Mouse (Mus musculus) intestine, embryonic 15.5 days (tissue): ENCODE measurements around the gene Olfr417. TPM values are rescaled to one million over a fixed set of nuclear protein-coding genes. Genes with fewer than 3 reads are reported as not detected.
"Not testable (repeated sequence)": the region's sequence is repeated elsewhere in the genome, so short reads cannot be mapped to it uniquely, and the experiment has no call there.

Source experiments
- ATAC-seq: fragments of 200-750 bp; cut with Nextera tagmentation; 2 replicates; pipeline ENCODE4 v1.8.0; 2017; ENCODE audit warnings: moderate TSS enrichment, moderate library complexity
- H3K27ac ChIP-seq: fragments of 300-500 bp; sonication (generic); 2 replicates; pipeline ENCODE4 v1.5.1; 2015; ENCODE audit warnings: mild to moderate bottlenecking, inconsistent platforms
- H3K27me3 ChIP-seq: fragments of 300-500 bp; sonication (generic); replicated peaks from 2 replicates; pipeline ENCODE4 v1.6.1; 2015; ENCODE audit warnings: inconsistent platforms
- H3K36me3 ChIP-seq: fragments of 300-500 bp; sonication (generic); 2 replicates; pipeline ENCODE4 v1.6.1; 2015; ENCODE audit warnings: inconsistent platforms
- H3K4me1 ChIP-seq: fragments of 300-500 bp; sonication (generic); replicated peaks from 2 replicates; pipeline ENCODE4 v1.6.1; 2015; ENCODE audit warnings: inconsistent platforms
- H3K4me2 ChIP-seq: fragments of 300-500 bp; sonication (generic); replicated peaks from 2 replicates; pipeline ENCODE4 v1.6.1; 2015; ENCODE audit warnings: mild to moderate bottlenecking, inconsistent platforms
- H3K4me3 ChIP-seq: fragments of 300-500 bp; sonication (generic); replicated peaks from 2 replicates; pipeline ENCODE4 v1.5.1; 2015; ENCODE audit warnings: inconsistent platforms
- H3K9ac ChIP-seq: fragments of 300-500 bp; sonication (generic); 2 replicates; pipeline ENCODE4 v1.6.1; 2015; ENCODE audit warnings: inconsistent platforms
- H3K9me3 ChIP-seq: fragments of 300-500 bp; sonication (generic); 2 replicates; pipeline ENCODE4 v1.6.1; 2016; ENCODE audit warnings: inconsistent platforms
- WGBS: fragments of 180-500 bp; shearing (Covaris S2); methylation state at CpG from one replicate; pipeline ENCODE4 v1.1.7; 2015; 5-methylcytosine and 5-hydroxymethylcytosine counted together
- polyA plus RNA-seq: library from polyadenylated mRNA; unstranded; fragments of >200 nt; fragmentation: Nextera tagmentation; extraction: Ambion mirVana; gene quantifications from 2 replicates; pipeline ENCODE4 v1.2.1, GENCODE M21; 2015

Olfr417 gene
- polyA plus RNA-seq: not detected in 2 replicates

- H3K4me1 ChIP-seq: no peaks in the 10 kb centered on the region
- ATAC-seq: no peak
- WGBS: 77% methylated on average over 2 of the region's 2 CpGs
- no peak within 1 kb of the TSS for H3K4me2 ChIP-seq
- no peak within 1 kb of the TSS for H3K4me3 ChIP-seq
- H3K27ac ChIP-seq: no peak within 1 kb of the TSS
- H3K9me3 ChIP-seq: no peaks in the 10 kb centered on the region
- H3K36me3 ChIP-seq: no peaks in the 10 kb centered on the region
- H3K27me3 ChIP-seq: no peaks in the 10 kb centered on the region
- H3K9ac ChIP-seq: no peak within 1 kb of the TSS
Observed at GRCm38 (mm10) chr1:174364882-174365451, at the start of gene Olfr417. TSS of gene Olfr417 (plus strand) at chr1:174365122.

GRCm38 (mm10) chr1:174317308-174317707, 47.6 kb upstream of the Olfr417 start:
- H3K4me3 ChIP-seq: no peak overlapping the region
- H3K27ac ChIP-seq: no peak overlapping the region
- no peaks in the 10 kb centered on the region for H3K27me3 ChIP-seq
- H3K4me2 ChIP-seq: no peak overlapping the region
- WGBS: 75% methylated on average over 2 of the region's 2 CpGs
- H3K4me1 ChIP-seq: no peaks in the 10 kb centered on the region
- H3K9ac ChIP-seq: no peak overlapping the region
- no peak for ATAC-seq
- no peaks in the 10 kb centered on the region for H3K36me3 ChIP-seq
- H3K9me3 ChIP-seq: no peaks in the 10 kb centered on the region

- H3K4me2 ChIP-seq: no peak within 1 kb of the TSS
- no peaks in the 10 kb centered on the region for H3K27me3 ChIP-seq
- H3K9ac ChIP-seq: no peak within 1 kb of the TSS
- H3K9me3 ChIP-seq: no peaks in the 10 kb centered on the region
- no peak within 1 kb of the TSS for H3K4me3 ChIP-seq
- H3K27ac ChIP-seq: no peak within 1 kb of the TSS
- H3K36me3 ChIP-seq: no peaks in the 10 kb centered on the region
- no peak for ATAC-seq
- H3K4me1 ChIP-seq: no peaks in the 10 kb centered on the region
Observed at GRCm38 (mm10) chr1:174330218-174330617, 34.7 kb upstream of the Olfr417 start, which contains the start of gene Mptx1. TSS of gene Mptx1 (plus strand) at chr1:174330518.

GRCm38 (mm10) chr1:174353636-174354035, 11.3 kb upstream of the Olfr417 start:
- H3K27me3 ChIP-seq, ATAC-seq, H3K4me3 ChIP-seq, H3K9me3 ChIP-seq, H3K4me1 ChIP-seq, H3K4me2 ChIP-seq, H3K36me3 ChIP-seq, H3K27ac ChIP-seq, H3K9ac ChIP-seq: not testable (repeated sequence)
- WGBS: 86% methylated on average over 1 of the region's 1 CpGs

GRCm38 (mm10) chr1:174354640-174355039, 10.3 kb upstream of the Olfr417 start:
- ATAC-seq: no peak
- no peaks in the 10 kb centered on the region for H3K4me1 ChIP-seq
- no peaks in the 10 kb centered on the region for H3K27me3 ChIP-seq
- H3K9me3 ChIP-seq: no peaks in the 10 kb centered on the region
- H3K4me2 ChIP-seq: no peak overlapping the region
- no peak overlapping the region for H3K4me3 ChIP-seq
- H3K27ac ChIP-seq: no peak overlapping the region
- 80% methylated on average over 5 of the region's 5 CpGs for WGBS
- H3K36me3 ChIP-seq: no peaks in the 10 kb centered on the region
- no peak overlapping the region for H3K9ac ChIP-seq

GRCm38 (mm10) chr1:174373799-174374198, 8.9 kb downstream of the Olfr417 start:
- H3K27ac ChIP-seq: no peak overlapping the region
- no peaks in the 10 kb centered on the region for H3K27me3 ChIP-seq
- no peaks in the 10 kb centered on the region for H3K36me3 ChIP-seq
- 89% methylated on average over 3 of the region's 3 CpGs for WGBS
- no peak for ATAC-seq
- no peak overlapping the region for H3K4me3 ChIP-seq
- no peaks in the 10 kb centered on the region for H3K9me3 ChIP-seq
- no peaks in the 10 kb centered on the region for H3K4me1 ChIP-seq
- H3K9ac ChIP-seq: no peak overlapping the region
- H3K4me2 ChIP-seq: no peak overlapping the region

GRCm38 (mm10) chr1:174390746-174391145, 25.8 kb downstream of the Olfr417 start, which contains the start of gene Olfr248:
TSS of gene Olfr248 (plus strand) at chr1:174391046.
- no peaks in the 10 kb centered on the region for H3K4me1 ChIP-seq
- no peaks in the 10 kb centered on the region for H3K27me3 ChIP-seq
- WGBS: 95% methylated on average over 2 of the region's 2 CpGs
- H3K4me3 ChIP-seq: no peak within 1 kb of the TSS
- ATAC-seq: no peak
- no peak within 1 kb of the TSS for H3K27ac ChIP-seq
- H3K36me3 ChIP-seq: no peaks in the 10 kb centered on the region
- no peak within 1 kb of the TSS for H3K4me2 ChIP-seq
- no peak within 1 kb of the TSS for H3K9ac ChIP-seq
- no peaks in the 10 kb centered on the region for H3K9me3 ChIP-seq

GRCm38 (mm10) chr1:174422959-174423358, 58.0 kb downstream of the Olfr417 start:
- WGBS: 81% methylated on average over 4 of the region's 4 CpGs
- no peak for ATAC-seq
- H3K4me3 ChIP-seq: no peak overlapping the region

GRCm38 (mm10) chr1:174423764-174424163, 58.8 kb downstream of the Olfr417 start, which contains the start of gene Olfr414:
TSS of gene Olfr414 (plus strand) at chr1:174424064.
- Histone ChIP-seq H3K9ac (no peak within 1 kb of the TSS), H3K4me1 (no peaks in the 10 kb centered on the region), H3K27me3 (no peaks in the 10 kb centered on the region), H3K36me3 (no peaks in the 10 kb centered on the region), H3K4me3 (no peak within 1 kb of the TSS), H3K9me3 (no peaks in the 10 kb centered on the region), H3K27ac (no peak within 1 kb of the TSS), H3K4me2 (no peak within 1 kb of the TSS)
- 80% methylated on average over 1 of the region's 1 CpGs for WGBS
- no peak for ATAC-seq

More at GRCm38 (mm10) chr1:174422959-174423358, 58.0 kb downstream of the Olfr417 start:
- H3K36me3 ChIP-seq: no peaks in the 10 kb centered on the region
- H3K9me3 ChIP-seq: no peaks in the 10 kb centered on the region
- H3K27me3 ChIP-seq: no peaks in the 10 kb centered on the region
- no peak overlapping the region for H3K27ac ChIP-seq
- no peaks in the 10 kb centered on the region for H3K4me1 ChIP-seq
- no peak overlapping the region for H3K4me2 ChIP-seq
- H3K9ac ChIP-seq: no peak overlapping the region

Other genes with a start within 250 kb of the Olfr417 start
- gene Olfr231, start 244.0 kb upstream of the Olfr417 start, polyA plus RNA-seq: not detected in 2 replicates
- gene Olfr424, start 233.6 kb upstream of the Olfr417 start, polyA plus RNA-seq: not detected in 2 replicates
- not detected in 2 replicates for gene Olfr420, start 209.5 kb upstream of the Olfr417 start, polyA plus RNA-seq
- 0.85 and 0.94 TPM in 2 replicates for gene Spta1, start 192.3 kb upstream of the Olfr417 start, polyA plus RNA-seq
- not detected in 2 replicates for gene Olfr419, start 113.1 kb upstream of the Olfr417 start, polyA plus RNA-seq
- 3.4 and 7.3 TPM in 2 replicates for gene Mptx1, start 34.6 kb upstream of the Olfr417 start, polyA plus RNA-seq
- not detected in 2 replicates for gene Olfr248, start 25.9 kb downstream of the Olfr417 start, polyA plus RNA-seq
- not detected in 2 replicates for gene Olfr414, start 58.9 kb downstream of the Olfr417 start, polyA plus RNA-seq
- gene Olfr220, start 77.0 kb downstream of the Olfr417 start, polyA plus RNA-seq: not detected in 2 replicates
- 0.89 and 1.2 TPM in 2 replicates for gene Fmn2, start 136.7 kb downstream of the Olfr417 start, polyA plus RNA-seq